Mouse (Mus musculus): ENCODE measurements around the gene Gm11634. TPM values are rescaled to one million over a fixed set of nuclear protein-coding genes. Genes with fewer than 3 reads are reported as not detected.

Gm11634 gene
- polyA plus RNA-seq, 1 experiment, result not detected

DNA sequence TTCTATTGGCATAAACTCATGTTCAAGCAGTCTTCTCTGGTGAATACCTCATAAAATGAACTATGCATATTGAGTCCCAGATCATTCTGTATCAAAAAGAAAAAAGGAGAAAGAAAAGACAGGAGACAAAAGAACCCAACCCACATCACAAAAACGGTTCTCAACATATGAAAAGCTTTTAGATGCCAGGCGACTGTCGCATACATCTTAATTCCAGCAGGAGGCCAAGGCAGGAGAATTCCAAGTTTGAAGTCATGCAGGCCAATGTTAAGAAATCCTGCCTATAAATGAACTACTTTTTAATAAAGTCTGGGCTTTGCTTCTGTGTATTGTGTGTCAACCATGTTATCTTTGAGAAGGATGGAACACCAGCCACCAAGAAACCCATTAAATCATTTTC is 5.1 kb upstream of the Gm11634 start:
- no peak for TF ChIP-seq GATA1 (IDR thresholded peaks at IDR 0.05; ENCODE audit: low read length)

DNA sequence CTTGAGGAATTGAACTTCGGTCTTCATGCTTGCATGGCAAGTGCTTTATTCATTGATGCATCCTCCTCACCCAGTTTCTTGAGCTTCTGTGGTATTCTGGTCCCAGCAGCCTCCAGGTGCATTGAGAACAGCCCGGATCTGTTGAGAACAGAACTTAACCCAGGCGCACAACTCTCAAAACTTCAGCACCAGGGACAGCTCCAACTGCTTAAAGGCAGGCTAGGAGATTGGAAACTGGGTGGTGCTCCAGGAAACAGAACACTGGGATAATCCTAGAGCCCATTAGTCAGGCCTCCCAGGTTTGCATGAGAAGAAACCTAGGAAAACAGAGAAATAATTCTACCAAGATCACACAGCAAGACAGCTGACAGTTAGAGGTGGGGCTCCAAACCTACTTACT is 3.4 kb upstream of the Gm11634 start:
- no peak for TF ChIP-seq GATA1 (IDR thresholded peaks at IDR 0.05; ENCODE audit: low read length)

DNA sequence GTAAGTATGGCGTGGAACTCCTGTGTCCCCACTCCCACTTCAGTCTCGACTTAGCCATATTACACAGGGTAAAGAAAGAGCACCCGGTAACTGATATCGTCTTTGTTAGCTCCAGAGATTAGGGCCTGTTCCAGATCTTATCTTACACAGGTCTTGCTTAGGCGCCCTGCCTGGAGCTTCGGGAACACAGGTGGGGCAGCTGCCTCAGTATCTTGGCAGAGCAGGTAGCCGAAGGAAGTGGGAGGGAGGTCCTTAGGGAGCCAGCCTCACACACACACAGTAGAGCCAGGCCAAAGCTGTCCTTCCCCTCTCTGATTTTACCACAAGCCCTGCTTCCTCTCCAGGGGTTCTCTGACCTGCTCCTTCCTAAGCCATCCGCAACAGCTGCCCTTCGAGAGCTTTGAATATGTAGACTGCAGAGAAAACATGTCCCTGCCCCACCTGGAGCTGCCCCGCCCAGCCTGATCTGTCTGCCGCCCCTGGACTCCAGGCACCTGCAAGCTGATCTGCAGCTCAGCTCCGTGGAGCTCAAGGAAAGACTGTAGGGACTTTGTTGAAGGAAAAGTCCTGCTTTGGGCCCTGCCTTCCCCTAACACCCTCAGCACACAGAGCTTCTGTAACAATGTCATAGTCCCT is 8.9 kb downstream of the Gm11634 start:
- TF ChIP-seq GATA1 (IDR thresholded peaks at IDR 0.05; ENCODE audit: low read length), result no peak

DNA sequence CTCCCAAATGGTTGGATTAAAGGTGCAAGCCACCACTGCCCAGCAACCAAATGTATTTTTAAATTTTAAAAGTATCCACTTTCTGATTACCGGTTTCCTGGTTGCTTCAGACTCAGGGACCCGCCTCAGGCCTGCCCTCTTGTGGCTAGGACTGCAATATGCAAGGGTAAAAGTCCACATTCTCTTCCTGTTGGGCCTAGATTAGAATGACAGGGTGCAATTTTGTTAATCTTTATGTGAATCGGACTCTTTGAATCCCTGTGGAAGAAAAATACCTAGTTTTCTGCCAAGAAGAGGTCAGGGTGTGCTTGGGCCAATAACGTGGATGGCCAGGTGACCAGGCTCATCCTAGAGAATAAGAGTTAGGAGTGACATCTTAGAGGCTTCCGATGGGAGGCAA is 9.6 kb downstream of the Gm11634 start:
- TF ChIP-seq GATA1 (IDR thresholded peaks at IDR 0.05; ENCODE audit: low read length), result no peak

DNA sequence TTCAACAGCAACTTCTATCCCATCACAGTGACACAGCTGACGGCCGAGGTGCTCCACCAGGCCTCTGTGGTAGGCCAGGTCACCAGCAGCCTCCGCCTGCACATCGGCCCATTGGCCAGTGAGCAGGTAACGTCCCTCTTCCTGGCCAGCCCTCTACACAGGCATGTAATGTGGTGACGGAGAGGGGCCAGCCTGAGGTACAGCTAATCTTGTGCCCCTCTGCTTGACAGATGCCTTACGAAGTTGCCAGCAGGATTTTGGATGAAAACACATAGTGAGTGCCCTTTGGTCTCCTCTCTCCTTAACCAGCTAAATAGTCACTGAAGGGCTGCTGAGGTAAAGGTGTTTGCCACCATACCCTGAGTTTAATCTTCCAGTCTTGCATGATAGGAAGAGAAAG is 10.2 kb downstream of the Gm11634 start:
- no peak for TF ChIP-seq GATA1 (IDR thresholded peaks at IDR 0.05; ENCODE audit: low read length)

DNA sequence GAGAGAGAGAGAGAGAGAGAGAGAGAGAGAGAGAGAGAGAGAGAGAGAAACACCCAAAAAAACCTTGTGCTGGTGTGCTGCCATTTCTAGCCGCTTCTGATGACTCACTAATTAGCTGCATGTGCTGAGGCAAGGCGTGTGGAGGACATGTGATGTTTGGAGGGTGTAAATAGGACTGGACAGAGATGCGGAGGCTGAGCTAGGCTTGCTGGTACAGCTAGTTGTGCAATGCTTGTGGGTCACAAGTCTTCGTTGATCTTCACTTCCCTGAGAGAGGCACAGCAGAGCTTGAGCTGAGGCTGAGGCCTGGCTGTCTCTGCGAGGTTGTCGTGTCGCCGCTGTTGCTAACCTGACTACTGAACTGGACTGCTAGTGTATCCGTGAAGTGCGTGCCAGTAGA is 11.4 kb downstream of the Gm11634 start:
- TF ChIP-seq GATA1 (IDR thresholded peaks at IDR 0.05; ENCODE audit: low read length), result no peak

DNA sequence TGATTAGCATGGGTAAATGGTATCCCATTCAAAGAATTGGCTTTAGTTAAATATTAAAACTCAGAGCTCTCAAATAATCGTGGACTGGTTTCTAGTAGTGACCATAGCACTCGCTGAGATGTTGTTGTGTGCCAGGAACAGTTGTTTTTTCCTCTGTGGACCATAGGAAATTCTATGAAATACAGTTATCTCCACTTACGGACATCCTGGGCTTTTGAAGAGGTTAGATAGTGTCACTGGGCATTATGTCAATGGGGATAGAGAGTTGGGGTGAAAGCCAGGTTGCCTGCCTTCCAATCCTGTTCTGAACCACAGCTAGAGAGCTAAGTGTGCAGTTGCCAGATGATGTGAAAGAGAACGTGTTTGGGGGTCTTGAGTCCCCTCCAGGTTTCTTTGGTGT is 13.3 kb downstream of the Gm11634 start:
- no peak for TF ChIP-seq GATA1 (IDR thresholded peaks at IDR 0.05; ENCODE audit: low read length)

DNA sequence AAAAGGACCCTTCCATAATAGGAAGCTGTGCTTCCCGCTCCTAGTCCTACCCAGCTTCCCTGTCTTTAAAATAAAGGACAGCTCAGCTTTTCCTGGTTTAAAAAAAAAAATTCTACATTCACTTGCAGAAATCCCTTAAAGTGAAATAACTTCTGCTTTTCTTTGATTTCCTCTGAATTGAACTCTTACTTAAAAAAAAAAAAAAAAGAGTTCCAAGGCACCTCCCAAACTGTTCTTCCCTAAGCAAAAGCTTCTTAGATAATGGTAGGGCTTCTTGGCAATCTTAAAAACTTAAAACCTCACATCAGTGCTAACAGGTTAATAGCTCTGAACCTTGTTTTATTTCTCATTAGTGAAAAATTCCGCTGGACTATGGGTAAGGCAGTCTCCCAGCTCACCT is 15.9 kb downstream of the Gm11634 start:
- no peak for TF ChIP-seq GATA1 (IDR thresholded peaks at IDR 0.05; ENCODE audit: low read length)

DNA sequence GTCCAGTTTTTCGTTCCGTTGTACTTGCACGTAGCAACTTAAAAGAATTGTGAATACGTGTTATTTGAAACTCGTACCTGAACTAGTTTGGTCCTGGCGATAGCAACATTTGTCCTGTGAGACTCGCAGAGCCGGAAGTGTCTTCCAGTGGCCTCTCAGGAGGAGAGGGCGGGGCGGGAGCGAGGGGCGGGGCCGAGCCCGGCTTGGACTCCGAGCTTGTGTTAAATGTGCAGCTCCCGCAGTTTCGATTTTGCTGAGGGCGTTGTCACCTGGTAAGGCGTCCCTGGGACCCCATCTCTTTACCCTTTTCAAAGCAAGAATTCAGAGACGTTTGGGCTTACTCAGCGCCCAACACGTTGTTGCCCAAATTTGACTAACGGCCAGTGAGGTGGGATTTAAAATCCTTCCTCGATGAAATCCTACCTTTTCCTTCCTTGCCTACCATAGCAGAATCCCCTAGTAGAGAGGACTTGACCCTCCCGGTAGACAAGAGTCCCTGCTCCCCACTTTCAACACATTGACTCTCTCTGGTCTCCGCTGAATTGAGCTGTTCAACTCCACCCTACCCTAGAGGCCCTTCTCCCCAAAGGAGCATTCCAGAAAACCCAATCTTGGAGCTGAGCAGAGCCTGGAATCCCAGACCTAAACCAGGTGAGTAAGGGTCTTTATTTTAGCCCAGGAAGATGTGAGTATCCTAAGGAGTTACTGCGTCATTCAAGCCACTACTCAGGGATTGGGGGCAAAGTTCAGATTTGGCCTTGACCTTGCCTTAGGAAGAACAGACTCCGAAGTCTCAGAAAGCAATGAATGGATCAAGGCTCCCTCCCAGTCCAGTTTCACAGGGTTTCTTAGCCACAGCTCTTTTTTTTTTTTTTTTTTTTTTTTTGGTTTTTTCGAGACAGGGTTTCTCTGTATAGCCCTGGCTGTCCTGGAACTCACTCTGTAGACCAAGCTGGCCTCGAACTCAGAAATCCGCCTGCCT is 16.7 kb downstream of the Gm11634 start, which contains the start of gene Tmem106a:
Gene Tmem106a, plus strand, starts transcription at position 189 of the 982 bp plus-strand sequence.
- no peak for TF ChIP-seq GATA1 (IDR thresholded peaks at IDR 0.05; ENCODE audit: low read length)

DNA sequence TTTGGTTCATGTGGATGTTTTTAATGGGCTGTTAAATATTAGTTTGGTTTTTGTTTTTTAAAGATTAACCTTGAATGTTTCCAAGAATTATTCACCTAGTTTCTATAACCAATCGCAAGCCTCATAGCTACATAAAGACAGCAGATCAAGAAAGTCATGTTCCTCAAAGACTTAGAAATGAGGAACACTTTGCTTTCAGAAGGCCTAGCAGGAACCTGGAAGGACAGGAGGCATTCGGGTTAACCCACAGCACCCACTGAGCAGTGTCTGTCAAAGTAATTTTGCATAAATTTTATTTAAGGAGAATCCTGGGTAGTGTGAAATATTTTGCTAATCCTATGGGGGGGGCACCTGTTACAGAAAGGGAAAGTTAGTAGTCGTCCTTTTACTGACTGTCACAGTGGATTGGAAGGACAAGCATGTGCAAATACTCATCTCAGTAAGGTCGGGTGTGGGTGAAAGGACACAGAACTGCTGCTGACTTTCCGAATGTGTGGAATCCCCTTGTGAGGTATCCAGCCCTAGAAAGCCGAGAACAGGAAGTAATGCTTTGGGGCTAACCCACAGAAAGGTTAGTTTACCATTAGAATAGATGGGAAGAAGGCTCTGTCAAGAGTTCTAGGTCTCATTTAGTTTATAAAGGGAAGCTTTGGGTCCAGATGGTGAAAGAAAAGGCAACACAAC is 17.8 kb downstream of the Gm11634 start:
- no peak for TF ChIP-seq GATA1 (IDR thresholded peaks at IDR 0.05; ENCODE audit: low read length)

DNA sequence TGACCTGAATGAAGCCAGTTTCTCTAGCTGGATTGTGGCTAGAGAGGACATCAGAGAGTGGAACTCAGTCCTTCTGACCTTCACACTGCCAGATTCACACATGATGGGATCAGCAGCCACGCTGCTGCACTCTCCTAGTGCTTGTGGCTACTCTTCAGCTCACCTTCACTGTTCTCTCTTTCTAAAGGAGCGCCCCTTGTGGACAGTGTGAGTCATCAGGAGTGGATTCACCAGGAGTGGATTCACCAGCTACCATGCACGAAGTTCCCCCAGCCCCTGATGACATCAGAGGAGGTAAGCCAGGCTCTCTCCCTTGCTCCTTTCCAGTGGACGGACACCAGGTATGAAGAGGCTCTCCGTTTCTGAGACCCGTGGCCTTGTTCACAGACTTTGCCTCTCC is 22.9 kb downstream of the Gm11634 start:
- no peak for TF ChIP-seq GATA1 (IDR thresholded peaks at IDR 0.05; ENCODE audit: low read length)

DNA sequence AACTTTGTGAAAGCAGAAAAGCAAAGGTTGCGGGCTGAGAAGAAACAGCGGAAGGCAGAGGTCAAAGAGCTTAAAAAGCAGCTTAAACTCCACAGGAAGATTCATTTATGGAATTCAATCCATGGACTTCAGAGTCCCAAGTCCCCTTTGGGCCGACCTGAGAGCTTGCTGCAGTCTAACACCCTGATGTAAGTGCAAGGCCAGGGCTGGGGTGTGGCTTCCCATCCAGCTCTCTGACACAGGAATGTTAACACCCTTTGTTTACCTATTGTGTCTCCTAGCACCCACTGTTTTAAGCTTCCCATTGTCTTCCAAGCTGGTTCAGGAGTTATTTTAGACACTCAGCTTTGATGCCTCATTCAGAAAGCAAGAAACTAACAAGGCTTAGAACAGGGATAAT is 30.6 kb downstream of the Gm11634 start:
- TF ChIP-seq GATA1 (IDR thresholded peaks at IDR 0.05; ENCODE audit: low read length), result no peak

DNA sequence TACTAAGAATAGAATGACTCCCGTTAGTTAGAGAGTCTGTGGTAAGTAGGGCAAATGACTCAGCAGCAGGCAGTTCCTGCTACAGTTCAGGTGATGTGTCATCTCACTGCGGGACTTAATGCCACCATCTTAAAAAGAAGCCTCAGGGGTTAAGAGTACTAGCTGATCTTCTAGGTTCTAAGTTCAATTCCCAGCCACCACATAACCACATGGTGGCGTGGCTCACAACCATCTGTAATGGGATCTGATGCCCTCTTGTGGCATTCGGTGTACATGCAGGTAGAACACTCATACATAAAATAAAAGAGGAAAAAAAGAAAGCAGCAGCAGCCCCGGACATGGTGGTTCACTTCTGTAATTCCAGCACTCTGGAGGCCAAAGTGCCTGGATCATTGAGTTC is 36.7 kb downstream of the Gm11634 start:
- TF ChIP-seq GATA1 (IDR thresholded peaks at IDR 0.05; ENCODE audit: low read length), result no peak

DNA sequence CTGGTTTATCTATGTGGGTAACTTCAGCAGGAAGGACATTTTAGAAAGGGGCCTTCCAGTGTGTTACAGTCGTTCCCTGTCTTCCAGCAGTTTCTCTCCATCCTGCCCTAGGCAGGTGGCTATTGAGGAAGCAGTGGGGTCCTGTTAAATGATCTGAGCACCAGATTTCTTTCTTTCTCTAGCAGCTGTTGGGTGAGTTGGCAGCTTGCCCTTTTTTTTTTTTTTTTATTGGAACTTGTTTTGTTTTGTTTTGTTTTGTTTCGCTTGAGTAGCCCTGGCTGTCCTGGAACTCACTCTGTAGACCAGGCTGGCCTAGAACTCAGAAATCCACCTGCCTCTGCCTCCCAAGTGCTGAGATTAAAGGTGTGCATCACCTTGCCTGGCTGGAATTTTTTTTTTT is 42.1 kb downstream of the Gm11634 start:
- TF ChIP-seq GATA1 (IDR thresholded peaks at IDR 0.05; ENCODE audit: low read length), result no peak

DNA sequence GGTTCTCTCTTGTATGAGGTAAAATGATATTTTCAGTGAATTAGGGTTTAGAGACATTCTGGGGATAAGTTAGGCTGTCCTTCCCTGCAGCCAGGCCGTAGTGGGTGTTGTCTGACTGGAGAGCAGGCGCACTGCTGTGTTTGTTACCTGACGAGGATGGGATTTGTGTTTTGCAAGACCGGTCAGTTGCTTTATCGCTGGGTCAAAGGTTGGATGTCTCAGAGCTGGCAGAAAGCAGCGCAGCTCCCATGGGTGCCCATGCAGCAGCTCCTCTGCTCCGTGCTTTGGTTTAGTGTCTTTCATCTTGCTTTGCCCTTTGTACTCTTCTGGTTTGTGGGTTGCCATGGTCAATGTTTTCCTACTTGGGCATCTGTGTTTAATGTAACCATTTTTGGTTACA is 42.5 kb downstream of the Gm11634 start:
- no peak for TF ChIP-seq GATA1 (IDR thresholded peaks at IDR 0.05; ENCODE audit: low read length)

DNA sequence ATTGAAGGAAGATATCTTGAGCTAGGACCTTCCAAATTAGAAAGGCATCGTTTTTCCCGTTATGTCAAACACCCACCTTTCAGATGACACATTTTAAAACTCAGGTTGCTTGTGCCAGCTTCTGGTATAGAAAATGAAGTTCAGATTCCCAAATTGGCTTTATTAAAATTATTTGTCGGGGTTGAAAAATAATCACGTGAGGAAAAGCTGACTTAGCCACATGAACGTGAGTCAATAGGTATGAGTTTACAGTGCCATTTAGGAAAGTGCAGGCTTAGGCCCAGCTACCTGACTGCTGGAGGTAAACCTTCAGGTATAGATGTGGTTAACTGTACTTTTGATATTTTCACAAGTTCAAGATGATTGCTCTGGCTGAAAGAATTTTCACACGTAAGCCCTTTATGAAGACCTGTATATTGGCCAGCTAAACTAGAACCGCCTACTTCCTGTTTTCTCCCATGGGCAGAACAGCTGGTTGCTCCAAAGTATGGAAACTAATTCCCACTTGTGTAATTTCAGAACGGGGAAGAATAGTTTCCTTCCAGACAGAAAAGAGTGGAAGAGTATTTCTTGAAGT is 45.6 kb downstream of the Gm11634 start:
- TF ChIP-seq GATA1 (IDR thresholded peaks at IDR 0.05; ENCODE audit: low read length), result no peak
